Mouse (Mus musculus) neural tube, embryonic 11.5 days (tissue): ENCODE measurements around the gene Fbxo34. TPM values are rescaled to one million over a fixed set of nuclear protein-coding genes. Genes with fewer than 3 reads are reported as not detected.
"Not testable (repeated sequence)": the region's sequence is repeated elsewhere in the genome, so short reads cannot be mapped to it uniquely, and the experiment has no call there.

Experiments
- ATAC-seq: fragments of 200-750 bp; cut with Nextera tagmentation; 2 replicates; pipeline ENCODE4 v1.8.0; 2017; ENCODE audit warnings: moderate number of reproducible peaks, mild to moderate bottlenecking, moderate TSS enrichment, moderate library complexity; ENCODE audit not compliant: insufficient read depth, low FRiP score, low TSS enrichment
- DNase-seq: peaks from one replicate; pipeline ENCODE4 v3.0.0-alpha.2; 2015; ENCODE audit warnings: low spot score
- H3K27ac ChIP-seq: fragments of 300-500 bp; sonication (generic); 2 replicates; pipeline ENCODE4 v1.5.1; 2014; ENCODE audit warnings: low read depth, mild to moderate bottlenecking, low read length
- H3K27me3 ChIP-seq: fragments of 300-500 bp; sonication (generic); 2 replicates; pipeline ENCODE4 v1.6.1; 2014; ENCODE audit warnings: mild to moderate bottlenecking, low read length, mixed read lengths; ENCODE audit not compliant: control insufficient read depth, insufficient read depth
- H3K36me3 ChIP-seq: fragments of 300-500 bp; sonication (generic); 2 replicates; pipeline ENCODE4 v1.6.1; 2014; ENCODE audit warnings: mild to moderate bottlenecking, low read length, moderate library complexity, mixed read lengths; ENCODE audit not compliant: control insufficient read depth, insufficient read depth
- H3K4me1 ChIP-seq: fragments of 300-500 bp; sonication (generic); 2 replicates; pipeline ENCODE4 v1.6.1; 2014; ENCODE audit warnings: low read length, mixed read lengths; ENCODE audit not compliant: control insufficient read depth, insufficient read depth
- H3K4me2 ChIP-seq: fragments of 300-500 bp; sonication (generic); 2 replicates; pipeline ENCODE4 v1.6.1; 2014; ENCODE audit warnings: low read depth, mild to moderate bottlenecking, moderate library complexity
- H3K4me3 ChIP-seq: fragments of 300-500 bp; sonication (generic); 2 replicates; pipeline ENCODE4 v1.5.1; 2014; ENCODE audit warnings: low read depth, low read length
- H3K9ac ChIP-seq: fragments of 300-500 bp; sonication (generic); 2 replicates; pipeline ENCODE4 v1.6.1; 2014; ENCODE audit warnings: mild to moderate bottlenecking, low read length
- H3K9me3 ChIP-seq: fragments of 300-500 bp; sonication (generic); 2 replicates; pipeline ENCODE4 v1.6.1; 2016; ENCODE audit warnings: low read length; ENCODE audit not compliant: control insufficient read depth
- WGBS: fragments of 180-500 bp; shearing (Covaris S2); extraction: QIAGEN DNeasy Blood & Tissue Kit; methylation state at CpG from one replicate; pipeline ENCODE4 v1.1.7; 2014; 5-methylcytosine and 5-hydroxymethylcytosine counted together
- polyA plus RNA-seq: library from polyadenylated mRNA; unstranded; fragments of >200 nt; fragmentation: Nextera tagmentation; extraction: Ambion mirVana; gene quantifications from 2 replicates; pipeline ENCODE4 v1.2.1, GENCODE M21; 2014

Gene Fbxo34
- polyA plus RNA-seq, 1 experiment from 2014 or later, result 25.8 TPM

DNA sequence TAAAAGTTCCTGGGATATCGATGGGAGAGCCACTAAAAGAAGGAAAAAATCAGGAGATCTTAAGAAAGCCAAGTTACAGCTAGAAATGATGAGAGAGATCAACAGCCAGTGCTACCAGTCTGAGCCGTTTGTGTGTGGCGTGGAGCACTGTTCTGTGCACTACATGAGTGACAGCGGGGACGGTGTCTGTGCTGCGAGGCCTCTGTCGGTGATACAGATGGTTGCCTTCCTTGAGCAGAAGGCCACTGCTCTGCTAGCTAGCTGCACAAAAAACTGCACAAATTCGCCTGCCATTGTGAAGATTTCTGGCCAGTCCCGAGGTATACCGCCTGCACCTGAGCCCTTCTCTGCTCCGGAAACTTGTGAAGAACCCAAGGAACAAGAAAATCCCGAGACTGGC lies 79.4 kb downstream of the Fbxo34 start:
- not testable (repeated sequence) for H3K4me1 ChIP-seq, H3K27me3 ChIP-seq, ATAC-seq, H3K9me3 ChIP-seq, H3K4me2 ChIP-seq, H3K4me3 ChIP-seq, H3K9ac ChIP-seq, H3K36me3 ChIP-seq, H3K27ac ChIP-seq, DNase-seq
- WGBS, result 93% methylated on average over 9 of the region's 12 CpGs

GRCm38 (mm10) chr14:47532496-47532895 lies 82.3 kb downstream of the Fbxo34 start:
- no peak overlapping the region for H3K4me3 ChIP-seq
- H3K4me2 ChIP-seq, result no peak overlapping the region
- H3K9me3 ChIP-seq, result no peaks in the 10 kb centered on the region
- no peaks in the 10 kb centered on the region for H3K27me3 ChIP-seq
- ATAC-seq (no peak), DNase-seq (no peak)
- no peak overlapping the region for H3K27ac ChIP-seq
- H3K4me1 ChIP-seq, result no peaks in the 10 kb centered on the region
- H3K9ac ChIP-seq, result no peak overlapping the region
- H3K36me3 ChIP-seq, result no peaks in the 10 kb centered on the region
- 71% methylated on average over 1 of the region's 1 CpGs for WGBS

DNA sequence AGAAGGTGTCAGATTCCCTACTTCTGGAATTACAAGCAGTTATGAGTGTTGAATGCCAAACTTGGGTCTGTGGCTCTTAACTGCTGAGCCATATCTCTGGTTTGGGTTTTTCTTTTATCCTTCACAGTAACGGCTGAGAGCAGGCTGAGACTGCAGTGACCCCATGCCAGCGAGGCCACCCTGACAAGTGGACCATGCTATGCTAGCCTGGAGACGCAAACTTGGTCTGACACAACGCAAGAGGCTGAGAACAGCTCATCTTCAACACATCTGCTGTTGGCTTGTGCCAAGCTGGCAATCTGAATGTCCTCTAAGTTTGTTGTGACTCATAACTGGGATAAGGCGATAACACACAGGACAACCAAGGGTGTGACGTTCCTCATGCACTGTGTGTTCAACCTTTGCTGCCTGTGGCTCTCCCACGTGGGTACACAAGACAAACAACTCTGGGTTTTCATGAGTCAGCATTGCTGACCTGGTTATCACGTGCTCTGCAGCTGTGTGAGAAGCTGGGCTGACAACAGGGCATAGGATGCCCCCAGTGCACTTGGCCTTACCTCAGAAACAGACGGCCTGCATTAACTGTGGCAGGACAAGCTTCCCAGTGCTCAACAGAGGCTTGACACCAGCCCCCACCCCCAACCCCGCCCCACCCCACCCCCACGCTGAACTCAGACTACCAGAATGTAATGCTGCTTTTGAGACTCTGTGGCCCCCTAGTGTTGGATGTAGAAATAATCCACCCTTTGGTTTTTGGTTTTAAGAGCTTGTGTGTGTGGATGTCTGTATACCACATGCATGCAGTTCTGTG lies 83.3 kb downstream of the Fbxo34 start:
- Histone ChIP-seq H3K4me3 (no peak overlapping the region), H3K4me1 (no peaks in the 10 kb centered on the region), H3K4me2 (no peak overlapping the region), H3K9ac (no peak overlapping the region), H3K27ac (no peak overlapping the region), H3K9me3 (no peaks in the 10 kb centered on the region), H3K27me3 (no peaks in the 10 kb centered on the region), H3K36me3 (no peaks in the 10 kb centered on the region)
- ATAC-seq (peak; percentile 45; the same call in 1 of the 2 replicates), DNase-seq (peak; percentile 40)
- 47% methylated on average over 11 of the region's 11 CpGs for WGBS

DNA sequence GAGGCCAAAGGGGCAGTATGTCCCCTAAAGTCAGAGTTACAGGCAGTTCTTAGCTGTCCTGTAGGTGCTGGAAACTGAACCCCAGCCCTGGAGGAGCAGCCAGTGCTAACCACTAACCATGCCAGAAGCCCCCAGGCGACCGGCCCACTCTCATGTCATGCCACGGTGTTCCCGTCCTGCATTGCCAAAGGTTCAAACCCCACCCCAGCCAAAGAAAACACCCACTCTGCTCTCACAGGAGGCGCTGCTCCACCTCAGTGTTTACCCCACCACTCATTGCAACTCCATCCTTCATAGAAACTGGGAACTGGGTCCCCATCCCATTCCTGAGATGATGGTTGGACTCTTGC lies 83.9 kb downstream of the Fbxo34 start:
- no peak overlapping the region for H3K27ac ChIP-seq
- H3K4me2 ChIP-seq, result no peak overlapping the region
- no peak for DNase-seq
- H3K27me3 ChIP-seq, result no peaks in the 10 kb centered on the region
- H3K4me3 ChIP-seq, result no peak overlapping the region
- ATAC-seq, result no peak
- no peak overlapping the region for H3K9ac ChIP-seq
- WGBS, result 86% methylated on average over 5 of the region's 5 CpGs
- no peaks in the 10 kb centered on the region for H3K36me3 ChIP-seq
- no peaks in the 10 kb centered on the region for H3K9me3 ChIP-seq
- no peaks in the 10 kb centered on the region for H3K4me1 ChIP-seq

DNA sequence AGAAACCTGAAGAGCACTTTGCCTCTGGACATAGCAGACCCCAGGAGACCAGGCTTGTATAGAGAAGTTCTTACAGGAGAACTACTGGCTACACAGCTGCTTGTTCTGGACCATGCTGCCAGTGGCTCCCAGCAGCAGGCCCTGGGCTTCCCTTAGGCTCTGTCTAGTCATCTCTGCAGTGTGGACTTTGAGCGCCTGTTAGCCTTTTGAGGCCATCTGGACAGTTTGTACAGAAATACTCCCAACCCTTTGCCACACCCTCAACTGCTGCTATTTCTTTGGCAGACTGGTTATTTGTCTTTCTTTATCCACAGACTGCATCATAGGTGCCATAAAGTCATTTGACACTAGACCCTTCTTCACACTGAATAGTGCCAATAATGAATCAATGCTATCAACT lies 84.9 kb downstream of the Fbxo34 start:
- H3K36me3 ChIP-seq, result no peaks in the 10 kb centered on the region
- no peaks in the 10 kb centered on the region for H3K27me3 ChIP-seq
- H3K4me2 ChIP-seq, result no peak overlapping the region
- no peak overlapping the region for H3K4me3 ChIP-seq
- no peaks in the 10 kb centered on the region for H3K4me1 ChIP-seq
- H3K9me3 ChIP-seq, result no peaks in the 10 kb centered on the region
- no peak for DNase-seq
- WGBS, result 84% methylated on average over 1 of the region's 1 CpGs
- no peak overlapping the region for H3K27ac ChIP-seq
- H3K9ac ChIP-seq, result no peak overlapping the region
- ATAC-seq, result no peak

- no peak for DNase-seq
- Histone ChIP-seq H3K4me3 (no peak overlapping the region), H3K36me3 (peaks cover 8% of the 10 kb centered on the region), H3K27me3 (no peaks in the 10 kb centered on the region), H3K9ac (no peak overlapping the region), H3K9me3 (no peaks in the 10 kb centered on the region), H3K4me2 (no peak overlapping the region), H3K27ac (no peak overlapping the region), H3K4me1 (no peaks in the 10 kb centered on the region)
- ATAC-seq, result no peak
- whole genome bisulfite sequencing, result 89% methylated on average over 10 of the region's 10 CpGs
These were observed 91.2 kb downstream of the Fbxo34 start for GRCm38 (mm10) chr14:47541325-47541948.

DNA sequence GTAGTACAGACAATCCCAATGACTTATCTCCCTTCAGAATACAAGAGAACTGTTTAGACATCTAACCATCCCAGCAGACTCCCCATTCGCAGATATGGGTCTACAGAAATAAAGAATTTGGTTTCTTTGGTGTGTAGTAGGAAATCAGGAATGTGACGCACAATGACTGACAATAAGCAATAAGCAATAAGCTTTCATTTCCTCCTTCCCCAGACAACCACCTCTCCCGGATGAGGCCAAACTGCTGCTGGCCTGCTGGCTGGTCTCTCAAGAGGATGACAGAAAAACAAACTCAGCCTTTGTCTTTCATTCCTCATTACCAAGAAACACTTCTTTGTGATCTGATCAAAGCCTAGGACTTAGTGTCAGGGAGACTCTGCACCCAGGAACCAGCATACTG lies 92.1 kb downstream of the Fbxo34 start:
- Histone ChIP-seq H3K4me2 (no peak overlapping the region), H3K36me3 (peaks cover 12% of the 10 kb centered on the region), H3K9ac (no peak overlapping the region), H3K4me1 (no peaks in the 10 kb centered on the region), H3K4me3 (no peak overlapping the region), H3K27me3 (no peaks in the 10 kb centered on the region), H3K9me3 (no peaks in the 10 kb centered on the region), H3K27ac (no peak overlapping the region)
- WGBS, result 93% methylated on average over 3 of the region's 3 CpGs
- no peak for DNase-seq
- ATAC-seq, result no peak

- no peak overlapping the region for H3K4me2 ChIP-seq
- H3K9me3 ChIP-seq, result no peaks in the 10 kb centered on the region
- ATAC-seq, result no peak
- WGBS, result 92% methylated on average over 5 of the region's 5 CpGs
- no peaks in the 10 kb centered on the region for H3K27me3 ChIP-seq
- no peak for DNase-seq
- peaks cover 17% of the 10 kb centered on the region for H3K36me3 ChIP-seq
- H3K27ac ChIP-seq, result no peak overlapping the region
- H3K4me1 ChIP-seq, result no peaks in the 10 kb centered on the region
- no peak overlapping the region for H3K9ac ChIP-seq
- no peak overlapping the region for H3K4me3 ChIP-seq
These were observed 94.1 kb downstream of the Fbxo34 start for GRCm38 (mm10) chr14:47544286-47544685.

DNA sequence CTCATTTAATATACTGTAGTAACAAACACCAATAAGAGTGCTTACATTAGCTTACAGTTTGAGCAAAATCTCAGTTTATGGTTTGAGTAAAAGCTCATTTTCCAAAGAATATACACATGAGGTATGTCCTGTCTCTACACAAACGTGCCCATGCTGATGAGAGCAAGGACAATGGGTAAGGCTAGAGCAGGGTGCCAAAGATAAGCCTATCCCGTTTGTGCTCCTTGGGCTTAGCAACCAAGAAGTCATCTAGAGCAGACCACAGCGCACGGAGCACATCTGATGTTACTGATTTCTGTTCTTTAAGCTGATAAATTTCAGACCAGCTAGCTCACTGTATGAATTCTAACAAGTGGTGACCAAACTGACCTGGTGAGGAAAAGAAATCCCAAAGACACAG lies 94.7 kb downstream of the Fbxo34 start:
- no peaks in the 10 kb centered on the region for H3K9me3 ChIP-seq
- H3K27me3 ChIP-seq, result no peaks in the 10 kb centered on the region
- H3K4me1 ChIP-seq, result no peaks in the 10 kb centered on the region
- DNase-seq (no peak), ATAC-seq (no peak)
- H3K36me3 ChIP-seq, result peaks cover 17% of the 10 kb centered on the region
- H3K4me3 ChIP-seq, result no peak overlapping the region
- 91% methylated on average over 4 of the region's 4 CpGs for WGBS
- no peak overlapping the region for H3K9ac ChIP-seq
- no peak overlapping the region for H3K27ac ChIP-seq
- H3K4me2 ChIP-seq, result no peak overlapping the region
